Mouse (Mus musculus) erythroblast, embryonic 14.5 days (primary cell): ENCODE measurements at regions not wholly inside any gene's neighbourhood (a gene's known extent, or its start where the extent isn't known, plus 50 kb on each side); places are given as distances from the start of the nearest gene placed in this dataset.

Source experiments
- H3K27me3 ChIP-seq: 2 replicates; pipeline ENCODE4 v1.6.1; 2012; ENCODE audit warnings: inconsistent platforms; ENCODE audit not compliant: control insufficient read depth
- H3K36me3 ChIP-seq: 2 replicates; pipeline ENCODE4 v1.6.1; 2012; ENCODE audit warnings: mild to moderate bottlenecking, inconsistent platforms; ENCODE audit not compliant: control insufficient read depth
- H3K4me1 ChIP-seq: 2 replicates; pipeline ENCODE4 v1.6.1; 2012; ENCODE audit warnings: inconsistent platforms; ENCODE audit not compliant: control insufficient read depth
- H3K4me3 ChIP-seq: replicated peaks from 2 replicates; pipeline ENCODE3; 2012; ENCODE audit warnings: moderate library complexity, mild to moderate bottlenecking, inconsistent platforms
- H3K9me3 ChIP-seq: 2 replicates; pipeline ENCODE4 v1.6.1; 2012; ENCODE audit warnings: low read length, inconsistent platforms, mixed read lengths; ENCODE audit not compliant: control insufficient read depth
- GATA1 ChIP-seq: IDR thresholded peaks from 2 replicates; pipeline ENCODE4 v1.6.1; 2012; ENCODE audit warnings: low read length, inconsistent platforms, mixed read lengths
- TAL1 ChIP-seq: IDR thresholded peaks from 3 replicates; pipeline ENCODE4 v1.6.1; 2012; ENCODE audit warnings: low read length, inconsistent platforms, mixed read lengths

GRCm38 (mm10) chr12:107759291-107759690, 244.1 kb downstream of the Bcl11b start:
- TF ChIP-seq GATA1: no peak
- TF ChIP-seq TAL1: no peak
- H3K36me3 ChIP-seq: no peaks in the 10 kb centered on the region
- H3K9me3 ChIP-seq: peaks cover 33% of the 10 kb centered on the region

GRCm38 (mm10) chr12:107759911-107760310, 243.5 kb downstream of the Bcl11b start:
- no peaks in the 10 kb centered on the region for H3K36me3 ChIP-seq
- no peak overlapping the region for H3K4me3 ChIP-seq
- peaks cover 34% of the 10 kb centered on the region for H3K9me3 ChIP-seq
- no peaks in the 10 kb centered on the region for H3K4me1 ChIP-seq
- H3K27me3 ChIP-seq: no peaks in the 10 kb centered on the region
- TF ChIP-seq TAL1 (no peak), GATA1 (no peak)

More at GRCm38 (mm10) chr12:107759291-107759690, 244.1 kb downstream of the Bcl11b start:
- Histone ChIP-seq H3K4me1 (no peaks in the 10 kb centered on the region), H3K27me3 (no peaks in the 10 kb centered on the region), H3K4me3 (no peak overlapping the region)

- no peaks in the 10 kb centered on the region for H3K4me1 ChIP-seq
- no peaks in the 10 kb centered on the region for H3K27me3 ChIP-seq
- H3K36me3 ChIP-seq: no peaks in the 10 kb centered on the region
- peaks cover 29% of the 10 kb centered on the region for H3K9me3 ChIP-seq
- no peak overlapping the region for H3K4me3 ChIP-seq
- TF ChIP-seq TAL1 (no peak), GATA1 (no peak)
These were observed 241.3 kb downstream of the Bcl11b start for GRCm38 (mm10) chr12:107762140-107762539.

GRCm38 (mm10) chr12:107769801-107770515, 233.4 kb downstream of the Bcl11b start:
- Histone ChIP-seq H3K4me3 (no peak overlapping the region), H3K4me1 (no peaks in the 10 kb centered on the region), H3K36me3 (no peaks in the 10 kb centered on the region), H3K27me3 (no peaks in the 10 kb centered on the region), H3K9me3 (peaks cover 20% of the 10 kb centered on the region)
- TF ChIP-seq TAL1: no peak
- no peak for TF ChIP-seq GATA1

GRCm38 (mm10) chr12:107770516-107770836, 232.9 kb downstream of the Bcl11b start:
- H3K4me1 ChIP-seq: no peaks in the 10 kb centered on the region
- peaks cover 17% of the 10 kb centered on the region for H3K9me3 ChIP-seq
- no peaks in the 10 kb centered on the region for H3K36me3 ChIP-seq
- TF ChIP-seq GATA1 (no peak), TAL1 (no peak)
- H3K4me3 ChIP-seq: no peak overlapping the region
- no peaks in the 10 kb centered on the region for H3K27me3 ChIP-seq

- no peaks in the 10 kb centered on the region for H3K36me3 ChIP-seq
- no peaks in the 10 kb centered on the region for H3K27me3 ChIP-seq
- no peaks in the 10 kb centered on the region for H3K4me1 ChIP-seq
- TF ChIP-seq TAL1: no peak
- no peak for TF ChIP-seq GATA1
- peaks cover 25% of the 10 kb centered on the region for H3K9me3 ChIP-seq
- H3K4me3 ChIP-seq: no peak overlapping the region
These were observed 232.1 kb downstream of the Bcl11b start for GRCm38 (mm10) chr12:107771325-107771724.

- Histone ChIP-seq H3K27me3 (no peaks in the 10 kb centered on the region), H3K36me3 (no peaks in the 10 kb centered on the region), H3K4me1 (no peaks in the 10 kb centered on the region), H3K9me3 (peaks cover 25% of the 10 kb centered on the region), H3K4me3 (no peak overlapping the region)
- TF ChIP-seq GATA1 (no peak), TAL1 (no peak)
These were observed 231.6 kb downstream of the Bcl11b start for GRCm38 (mm10) chr12:107771809-107772208.

GRCm38 (mm10) chr12:107778046-107778445, 225.4 kb downstream of the Bcl11b start:
- Histone ChIP-seq H3K4me1 (no peaks in the 10 kb centered on the region), H3K4me3 (no peak overlapping the region), H3K9me3 (peaks cover 33% of the 10 kb centered on the region), H3K36me3 (no peaks in the 10 kb centered on the region), H3K27me3 (no peaks in the 10 kb centered on the region)
- TF ChIP-seq GATA1 (no peak), TAL1 (no peak)

- Histone ChIP-seq H3K4me3 (no peak overlapping the region), H3K4me1 (no peaks in the 10 kb centered on the region), H3K27me3 (no peaks in the 10 kb centered on the region), H3K9me3 (peaks cover 27% of the 10 kb centered on the region), H3K36me3 (no peaks in the 10 kb centered on the region)
- no peak for TF ChIP-seq TAL1
These were observed 223.9 kb downstream of the Bcl11b start for GRCm38 (mm10) chr12:107779306-107780057.

GRCm38 (mm10) chr12:107782147-107782546, 221.3 kb downstream of the Bcl11b start:
- Histone ChIP-seq H3K36me3 (no peaks in the 10 kb centered on the region), H3K4me3 (no peak overlapping the region), H3K9me3 (peaks cover 23% of the 10 kb centered on the region), H3K4me1 (no peaks in the 10 kb centered on the region), H3K27me3 (no peaks in the 10 kb centered on the region)
- no peak for TF ChIP-seq GATA1
- TF ChIP-seq TAL1: no peak
